Mouse (Mus musculus): ENCODE measurements at regions not wholly inside any gene's neighbourhood (a gene's known extent, or its start where the extent isn't known, plus 50 kb on each side); places are given as distances from the start of the nearest gene placed in this dataset.

GRCm38 (mm10) chr9:61489147-61489546 is 117.0 kb downstream of the Tle3 start:
- DNase-seq (ENCODE audit: low read depth) = peak; percentile 60
- TF ChIP-seq CTCF (IDR thresholded peaks at IDR 0.05; ENCODE audit: borderline replicate concordance, extremely low read depth, insufficient read depth, insufficient read length) = no peak
- TF ChIP-seq POLR2A (IDR thresholded peaks at IDR 0.05; ENCODE audit: borderline replicate concordance, extremely low read depth, insufficient read depth, insufficient read length, poor library complexity, severe bottlenecking) = no peak

- DNase-seq (ENCODE audit: low read depth) = no peak
- no peak for TF ChIP-seq CTCF (IDR thresholded peaks at IDR 0.05; ENCODE audit: borderline replicate concordance, extremely low read depth, insufficient read depth, insufficient read length)
- no peak for TF ChIP-seq POLR2A (IDR thresholded peaks at IDR 0.05; ENCODE audit: borderline replicate concordance, extremely low read depth, insufficient read depth, insufficient read length, poor library complexity, severe bottlenecking)
Observed at GRCm38 (mm10) chr9:61487824-61488223, 115.7 kb downstream of the Tle3 start.

GRCm38 (mm10) chr9:61487146-61487545 is 115.0 kb downstream of the Tle3 start:
- peak; percentile 70 for DNase-seq (ENCODE audit: low read depth)
- TF ChIP-seq CTCF (IDR thresholded peaks at IDR 0.05; ENCODE audit: borderline replicate concordance, extremely low read depth, insufficient read depth, insufficient read length) (no peak), POLR2A (IDR thresholded peaks at IDR 0.05; ENCODE audit: borderline replicate concordance, extremely low read depth, insufficient read depth, insufficient read length, poor library complexity, severe bottlenecking) (no peak)

- DNase-seq (ENCODE audit: low read depth) = no peak
- TF ChIP-seq POLR2A (IDR thresholded peaks at IDR 0.05; ENCODE audit: borderline replicate concordance, extremely low read depth, insufficient read depth, insufficient read length, poor library complexity, severe bottlenecking) = no peak
Observed at GRCm38 (mm10) chr9:61484391-61484790, 112.2 kb downstream of the Tle3 start.

GRCm38 (mm10) chr9:61479626-61480025 is 107.5 kb downstream of the Tle3 start:
- peak; percentile 52 for DNase-seq (ENCODE audit: low read depth)
- TF ChIP-seq POLR2A (IDR thresholded peaks at IDR 0.05; ENCODE audit: borderline replicate concordance, extremely low read depth, insufficient read depth, insufficient read length, poor library complexity, severe bottlenecking) = no peak
- no peak for TF ChIP-seq CTCF (IDR thresholded peaks at IDR 0.05; ENCODE audit: borderline replicate concordance, extremely low read depth, insufficient read depth, insufficient read length)

- DNase-seq (ENCODE audit: low read depth) = peak; percentile 39
- TF ChIP-seq POLR2A (IDR thresholded peaks at IDR 0.05; ENCODE audit: borderline replicate concordance, extremely low read depth, insufficient read depth, insufficient read length, poor library complexity, severe bottlenecking) (no peak), CTCF (IDR thresholded peaks at IDR 0.05; ENCODE audit: borderline replicate concordance, extremely low read depth, insufficient read depth, insufficient read length) (no peak)
Observed at GRCm38 (mm10) chr9:61478862-61479261, 106.7 kb downstream of the Tle3 start.

- TF ChIP-seq POLR2A (IDR thresholded peaks at IDR 0.05; ENCODE audit: borderline replicate concordance, extremely low read depth, insufficient read depth, insufficient read length, poor library complexity, severe bottlenecking) (no peak), CTCF (IDR thresholded peaks at IDR 0.05; ENCODE audit: borderline replicate concordance, extremely low read depth, insufficient read depth, insufficient read length) (no peak)
- DNase-seq (ENCODE audit: low read depth) = no peak
Observed at GRCm38 (mm10) chr9:61476351-61476750, 104.2 kb downstream of the Tle3 start.

GRCm38 (mm10) chr9:61470815-61471505 is 98.8 kb downstream of the Tle3 start:
- DNase-seq (ENCODE audit: low read depth) = peak; percentile 31
- TF ChIP-seq POLR2A (IDR thresholded peaks at IDR 0.05; ENCODE audit: borderline replicate concordance, extremely low read depth, insufficient read depth, insufficient read length, poor library complexity, severe bottlenecking) = no peak

GRCm38 (mm10) chr9:61468897-61469509 is 96.8 kb downstream of the Tle3 start:
- TF ChIP-seq POLR2A (IDR thresholded peaks at IDR 0.05; ENCODE audit: borderline replicate concordance, extremely low read depth, insufficient read depth, insufficient read length, poor library complexity, severe bottlenecking) (no peak), CTCF (IDR thresholded peaks at IDR 0.05; ENCODE audit: borderline replicate concordance, extremely low read depth, insufficient read depth, insufficient read length) (no peak)
- peak; percentile 83 for DNase-seq (ENCODE audit: low read depth)

GRCm38 (mm10) chr9:61468368-61468848 is 96.2 kb downstream of the Tle3 start:
- TF ChIP-seq CTCF (IDR thresholded peaks at IDR 0.05; ENCODE audit: borderline replicate concordance, extremely low read depth, insufficient read depth, insufficient read length) (no peak), POLR2A (IDR thresholded peaks at IDR 0.05; ENCODE audit: borderline replicate concordance, extremely low read depth, insufficient read depth, insufficient read length, poor library complexity, severe bottlenecking) (no peak)
- peak; percentile 97 for DNase-seq (ENCODE audit: low read depth)

Data from brain, embryonic 14.5 days (tissue).